Mouse (Mus musculus) forebrain, postnatal 0 days (tissue): ENCODE measurements around the gene Mrps36. TPM values are rescaled to one million over a fixed set of nuclear protein-coding genes. Genes with fewer than 3 reads are reported as not detected.

Experiments
- ATAC-seq: fragments of 200-750 bp; cut with Nextera tagmentation; 2 replicates; pipeline ENCODE4 v1.8.0; 2017; ENCODE audit warnings: mild to moderate bottlenecking, moderate library complexity
- DNase-seq: peaks from one replicate; pipeline ENCODE4 v3.0.0-alpha.2; 2015
- H3K27ac ChIP-seq: fragments of 300-500 bp; sonication (generic); 2 replicates; pipeline ENCODE4 v1.5.1; 2014; ENCODE audit warnings: low read depth, mild to moderate bottlenecking, antibody characterized with exemption, low read length, moderate library complexity, mixed read lengths
- H3K27me3 ChIP-seq: fragments of 300-500 bp; sonication (generic); 2 replicates; pipeline ENCODE4 v1.6.1; 2014; ENCODE audit warnings: mild to moderate bottlenecking, low read length, mixed read lengths; ENCODE audit not compliant: insufficient read depth
- H3K36me3 ChIP-seq: fragments of 300-500 bp; sonication (generic); 2 replicates; pipeline ENCODE4 v1.6.1; 2014; ENCODE audit warnings: mild to moderate bottlenecking, moderate library complexity; ENCODE audit not compliant: insufficient read depth
- H3K4me1 ChIP-seq: fragments of 300-500 bp; sonication (generic); 2 replicates; pipeline ENCODE4 v1.6.1; 2014; ENCODE audit warnings: antibody characterized with exemption; ENCODE audit not compliant: insufficient read depth
- H3K4me2 ChIP-seq: fragments of 300-500 bp; sonication (generic); 2 replicates; pipeline ENCODE4 v1.6.1; 2014; ENCODE audit warnings: low read depth, mild to moderate bottlenecking, moderate library complexity
- H3K4me3 ChIP-seq: fragments of 300-500 bp; sonication (generic); 2 replicates; pipeline ENCODE4 v1.5.1; 2014; ENCODE audit warnings: low read depth, low read length, mixed read lengths
- H3K9ac ChIP-seq: fragments of 300-500 bp; sonication (generic); 2 replicates; pipeline ENCODE4 v1.6.1; 2014; ENCODE audit warnings: mild to moderate bottlenecking
- H3K9me3 ChIP-seq: fragments of 300-500 bp; sonication (generic); 2 replicates; pipeline ENCODE4 v1.6.1; 2016; ENCODE audit warnings: low read length
- CTCF ChIP-seq: sonication (generic); IDR thresholded peaks from 2 replicates; pipeline ENCODE4 v1.5.1; 2016; ENCODE audit warnings: antibody characterized with exemption, control low read depth, low read depth
- WGBS: fragments of 180-500 bp; shearing (Covaris S2); extraction: QIAGEN DNeasy Blood & Tissue Kit; methylation state at CpG from one replicate; pipeline ENCODE4 v1.1.7; 2014; 5-methylcytosine and 5-hydroxymethylcytosine counted together
- polyA plus RNA-seq: library from polyadenylated mRNA; unstranded; fragments of >200 nt; fragmentation: Nextera tagmentation; extraction: Ambion mirVana; gene quantifications from 2 replicates; pipeline ENCODE4 v1.2.1, GENCODE M21; 2015
- total RNA-seq: library from RNA; depleted of rRNA; stranded (reverse); fragments of >200 nt; gene quantifications from 2 replicates; pipeline ENCODE4 v1.2.3, GENCODE M21; 2014; rRNA removed

Gene Mrps36
- total and polyA plus RNA-seq, 2 experiments from 2014 or later, result 33.0 to 151 TPM

DNA sequence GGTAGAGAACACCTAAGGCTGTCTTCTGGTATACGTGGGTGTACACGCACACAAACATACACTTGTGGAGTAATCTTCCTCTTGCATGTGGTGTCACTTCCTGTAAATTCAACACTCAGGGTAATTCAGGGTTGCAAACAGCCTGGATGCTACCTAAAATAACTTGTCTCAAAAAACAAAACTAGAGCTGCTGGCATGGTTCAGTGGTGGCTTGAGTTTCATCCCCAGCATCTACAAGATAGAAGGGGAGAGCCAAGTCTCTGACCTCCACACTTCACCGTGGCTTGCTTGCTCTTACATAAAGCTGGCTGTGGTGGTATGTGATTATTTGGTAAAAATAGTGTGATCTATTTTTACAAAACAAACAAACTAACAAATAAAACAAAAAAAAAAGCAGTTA, 46.9 kb downstream of the Mrps36 start:
- no peak overlapping the region for H3K27ac ChIP-seq
- ATAC-seq (no peak), DNase-seq (no peak)
- H3K27me3 ChIP-seq, result no peaks in the 10 kb centered on the region
- H3K4me2 ChIP-seq, result no peak overlapping the region
- H3K4me3 ChIP-seq, result no peak overlapping the region
- 92% methylated on average over 3 of the region's 3 CpGs for WGBS
- TF ChIP-seq CTCF, result no peak
- no peaks in the 10 kb centered on the region for H3K9me3 ChIP-seq
- H3K36me3 ChIP-seq, result peaks cover 43% of the 10 kb centered on the region
- no peak overlapping the region for H3K9ac ChIP-seq
- no peaks in the 10 kb centered on the region for H3K4me1 ChIP-seq

DNA sequence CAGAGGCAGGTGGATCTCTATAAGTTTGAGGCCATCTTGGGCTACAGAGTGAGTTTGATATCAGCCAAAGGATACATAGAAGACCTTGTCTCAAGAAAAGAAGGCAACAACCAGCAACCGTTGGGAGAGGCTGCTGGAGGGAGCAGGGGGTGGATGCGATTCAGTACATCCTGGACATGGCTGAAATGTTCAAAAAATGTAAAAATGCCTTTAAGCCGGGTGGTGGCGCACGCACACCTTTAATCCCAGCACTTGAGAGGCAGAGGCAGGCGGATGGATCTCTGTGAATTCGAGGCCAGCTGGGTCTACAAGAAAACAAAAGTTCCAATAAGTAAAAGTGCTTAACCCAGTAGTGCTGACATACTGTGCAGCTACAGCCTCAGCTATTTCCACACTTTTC, 56.9 kb downstream of the Mrps36 start:
- TF ChIP-seq CTCF, result no peak
- Histone ChIP-seq H3K4me3 (no peak overlapping the region), H3K4me1 (no peaks in the 10 kb centered on the region), H3K27ac (no peak overlapping the region), H3K9me3 (no peaks in the 10 kb centered on the region), H3K27me3 (no peaks in the 10 kb centered on the region), H3K4me2 (no peak overlapping the region), H3K36me3 (no peaks in the 10 kb centered on the region), H3K9ac (no peak overlapping the region)
- WGBS, result 68% methylated on average over 7 of the region's 7 CpGs
- no peak for ATAC-seq
- DNase-seq, result no peak

Other genes with a start within 250 kb of the Mrps36 start
- 13.5 and 15.8 TPM in 2 replicates for gene Ocln, start 191.9 kb downstream of the Mrps36 start, total RNA-seq
- gene Ocln, start 191.9 kb downstream of the Mrps36 start, polyA plus RNA-seq, result 8.2 and 11.7 TPM in 2 replicates
- gene Marveld2, start 127.7 kb downstream of the Mrps36 start, total RNA-seq, result 1.0 and 1.8 TPM in 2 replicates
- 1.1 and 1.3 TPM in 2 replicates for gene Marveld2, start 127.7 kb downstream of the Mrps36 start, polyA plus RNA-seq
- 162 and 212 TPM in 2 replicates for gene Ak6, start 93.7 kb downstream of the Mrps36 start, total RNA-seq
- 401 and 512 TPM in 2 replicates for gene Ak6, start 93.7 kb downstream of the Mrps36 start, polyA plus RNA-seq
- gene Rad17, start 93.6 kb downstream of the Mrps36 start, total RNA-seq, result 22.2 and 28.2 TPM in 2 replicates
- gene Rad17, start 93.6 kb downstream of the Mrps36 start, polyA plus RNA-seq, result 11.3 and 13.3 TPM in 2 replicates
- gene Taf9, start 93.1 kb downstream of the Mrps36 start, total RNA-seq, result 50.1 and 50.8 TPM in 2 replicates
- gene Taf9, start 93.1 kb downstream of the Mrps36 start, polyA plus RNA-seq, result 40.8 and 57.6 TPM in 2 replicates
- gene Ccdc125, start 74.9 kb downstream of the Mrps36 start, total RNA-seq, result 0.19 and 1.0 TPM in 2 replicates
- 0.80 and 1.3 TPM in 2 replicates for gene Ccdc125, start 74.9 kb downstream of the Mrps36 start, polyA plus RNA-seq
- gene Cdk7, start 13.7 kb downstream of the Mrps36 start, total RNA-seq, result 38.0 and 48.2 TPM in 2 replicates
- gene Cdk7, start 13.7 kb downstream of the Mrps36 start, polyA plus RNA-seq, result 36.5 and 40.9 TPM in 2 replicates
- gene Cenph, start 31.2 kb upstream of the Mrps36 start, total RNA-seq, result 3.5 and 4.9 TPM in 2 replicates
- 6.8 and 7.7 TPM in 2 replicates for gene Cenph, start 31.2 kb upstream of the Mrps36 start, polyA plus RNA-seq
- gene Ccnb1, start 41.9 kb upstream of the Mrps36 start, total RNA-seq, result 16.5 and 17.1 TPM in 2 replicates
- 22.8 and 26.2 TPM in 2 replicates for gene Ccnb1, start 41.9 kb upstream of the Mrps36 start, polyA plus RNA-seq
- 44.8 and 59.7 TPM in 2 replicates for gene Slc30a5, start 88.8 kb upstream of the Mrps36 start, total RNA-seq
- gene Slc30a5, start 88.8 kb upstream of the Mrps36 start, polyA plus RNA-seq, result 16.9 and 23.0 TPM in 2 replicates